ENCODE assay signal across 12 mouse cellular contexts in genomic region chr15:11116303-11116702, GRCm38 (mm10). TPM values are rescaled to one million over a fixed set of nuclear protein-coding genes. Genes with fewer than 3 reads are reported as not detected.
DNase-seq lines count a peak whose midpoint lies in the region; ATAC-seq lines count a peak whose summit lies in the region.
"Had no signal": no experiment of that assay in that cellular context is flagged by ENCODE, and none has a peak within 500 bp of the region (broad histone marks: within the 10 kb centered on the region; RNA-seq: fewer than 3 reads in every experiment).

No protein-coding gene starts in this region.

- WGBS in heart, embryonic 10.5 days: 74% methylated on average over 2 of the region's 2 CpGs

- no peaks in the 10 kb centered on the region for H3K4me1 ChIP-seq in heart, embryonic 10.5 days

- H3K4me3 ChIP-seq in heart, embryonic 10.5 days: no peak overlapping the region
- H3K4me3 ChIP-seq: forebrain, embryonic 10.5 days; hindbrain, embryonic 15.5 days; neural tube, embryonic 15.5 days had no signal

- H3K27me3 ChIP-seq in heart, embryonic 10.5 days (ENCODE audit: insufficient read depth, poor library complexity, severe bottlenecking): no peaks in the 10 kb centered on the region
- H3K27me3 ChIP-seq: hindbrain, embryonic 15.5 days; neural tube, embryonic 15.5 days had no signal

- H3K9me3 ChIP-seq in heart, embryonic 10.5 days: no peaks in the 10 kb centered on the region
- H3K9me3 ChIP-seq: forebrain, embryonic 10.5 days; hindbrain, embryonic 15.5 days; neural tube, embryonic 15.5 days had no signal

- no peak overlapping the region for H3K27ac ChIP-seq in heart, embryonic 10.5 days
- H3K27ac ChIP-seq: forebrain, embryonic 10.5 days; hindbrain, embryonic 15.5 days; neural tube, embryonic 15.5 days had no signal

- no peaks in the 10 kb centered on the region for H3K36me3 ChIP-seq in heart, embryonic 10.5 days
- H3K36me3 ChIP-seq: forebrain, embryonic 10.5 days; hindbrain, embryonic 15.5 days; neural tube, embryonic 15.5 days had no signal

- intact Hi-C loops in heart, postnatal 25 days (cut with DNase I): loop anchor here (10.0 kb wide), 1 partner anchor 88 kb away; no protein-coding TSS in a partner anchor

- ATAC-seq in erythroid progenitor cell, adult 5-6 weeks (replicated peaks; ENCODE audit: low FRiP score, poor library complexity, severe bottlenecking): no peak

- peak; percentile 98 for DNase-seq in heart, adult 11 months
- DNase-seq in heart, embryonic 10.5 days (ENCODE audit: low spot score): no peak
- peak; percentile 20 for DNase-seq in adrenal gland, postnatal 14 days
- DNase-seq in heart, postnatal 25 days (ENCODE audit: low spot score): peak; percentile 77
- DNase-seq in lung, postnatal 10 days: peak; percentile 83
- DNase-seq in thymus, postnatal 10 days (ENCODE audit: low spot score in 2 of 2): no peak
- DNase-seq in frontal cortex, postnatal 25 days (ENCODE audit: low spot score in 2 of 2): no peak
- DNase-seq: left cerebral cortex, postnatal 4 days had no signal

RNA-seq across cellular contexts. Expression of gene Adamts12, which starts 51.7 kb away (rescaled TPM):
- polyA plus RNA-seq in heart, embryonic 10.5 days (2016; fragmentation: Nextera tagmentation; extraction: Ambion mirVana): 1.0 and 2.1 TPM in 2 replicates
- total RNA-seq in adrenal gland, postnatal 14 days (2021): 16.4 and 16.6 TPM in 2 replicates
- total RNA-seq in heart, postnatal 25 days (2021): 1 to 10 TPM; 6.8 to 7.1 TPM
- not detected in 2 replicates for total RNA-seq in erythroid progenitor cell, adult 5-6 weeks (2015; ENCODE audit: low replicate concordance)
- total RNA-seq in erythroid progenitor cell, adult 5-6 weeks (2017; ENCODE audit: low replicate concordance): not detected in 2 replicates

Comparison
In these comparisons a context has a peak if more than half of its experiments do, and no peak if none do; other contexts are left out.
1. DNase-seq: peak in heart, adult 11 months (single experiment), adrenal gland, postnatal 14 days (single experiment), heart, postnatal 25 days (single experiment) and lung, postnatal 10 days (single experiment); none in heart, embryonic 10.5 days (single experiment), thymus, postnatal 10 days (0 of 2) and frontal cortex, postnatal 25 days (0 of 2).
2. RNA of gene Adamts12, which starts 51.7 kb away (total RNA-seq): 16.4 to 16.6 TPM in adrenal gland, postnatal 14 days and 6.8 to 7.1 TPM in heart, postnatal 25 days; not detected in erythroid progenitor cell, adult 5-6 weeks; every median in the first group is over 4 times any median in the second.